Mouse (Mus musculus): ENCODE data around the gene Tent4b.

DNA sequence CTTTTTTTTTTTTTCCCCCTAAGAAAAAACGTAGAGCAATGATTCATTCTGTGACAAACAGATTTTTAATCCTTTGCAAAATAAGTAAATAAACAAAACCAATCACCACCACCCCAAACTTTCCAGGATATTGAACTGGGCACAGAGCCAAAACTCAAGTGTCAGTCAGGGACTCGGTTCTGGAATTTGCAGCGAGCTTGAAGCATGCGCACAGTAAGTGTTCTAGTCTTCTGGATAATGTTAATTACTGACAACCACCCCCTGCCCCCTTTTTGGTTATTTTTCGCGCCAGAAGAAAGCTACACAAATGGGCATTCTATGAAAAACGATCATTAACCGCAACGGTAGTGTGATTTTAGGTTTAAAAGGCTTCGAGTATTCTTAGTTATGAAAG, 465 bp upstream of the Tent4b start:
- no peak for TF ChIP-seq CTCF (IDR thresholded peaks at IDR 0.05; ENCODE audit: extremely low read depth, insufficient read length, insufficient replicate concordance, low read depth, low read length)
- TF ChIP-seq POLR2A (IDR thresholded peaks at IDR 0.05; ENCODE audit: low read depth, low read length) = no peak

All from small intestine, adult 2 months (tissue).